In genomic region chr11:69124498-69124847, GRCm38 (mm10) we compare ENCODE assay signal across 8 mouse cellular contexts. TPM values are rescaled to one million over a fixed set of nuclear protein-coding genes. Genes with fewer than 3 reads are reported as not detected.
A peak's percentile ranks its signal among the peaks of the same experiment; 100 is the strongest.
DNase-seq lines count a peak whose midpoint lies in the region; ATAC-seq and TF ChIP-seq lines count a peak whose summit lies in the region.

No protein-coding gene starts in this region.

- no peaks in the 10 kb centered on the region; the same call in 1 of the 2 replicates for H3K4me1 ChIP-seq in kidney, adult 2 months (ENCODE audit: control insufficient read depth, insufficient read depth, low read length)
- H3K4me1 ChIP-seq in liver, embryonic 11.5 days (replicated peaks; ENCODE audit: control insufficient read depth, insufficient read depth, low read length): peaks cover 30% of the 10 kb centered on the region

- TF ChIP-seq POLR2A in kidney, adult 2 months (IDR thresholded peaks at IDR 0.05; ENCODE audit: low read depth, low read length): no peak

- DNase-seq in left cerebral cortex, adult 2 months (ENCODE audit: extremely low spot score in 1 of 2, low spot score in 2 of 2): peak; percentile 65
- DNase-seq in left cerebral cortex, adult 8-10 months (ENCODE audit: low spot score in 2 of 2): no peak
- peak; percentile 78 for DNase-seq in cerebellum, adult 8-10 months
- DNase-seq in forelimb bud, embryonic 11.5 days (ENCODE audit: low read depth, low spot score): peak; percentile 90
- peak; percentile 80 for DNase-seq in kidney, adult 2 months
- no peak for DNase-seq in liver, embryonic 11.5 days (ENCODE audit: low spot score)
- peak; percentile 91 for DNase-seq in naive thymus-derived CD4-positive, alpha-beta T cell, adult 2 months (ENCODE audit: low read depth)
- peak; percentile 75 for DNase-seq in thymus, postnatal 14 days

- no peak for TF ChIP-seq CTCF in left cerebral cortex, adult 2 months (IDR thresholded peaks at IDR 0.05)
- TF ChIP-seq CTCF in kidney, adult 2 months (conservative IDR thresholded peaks at IDR 0.05; ENCODE audit: insufficient read depth, insufficient read length, low read depth, low read length): no peak

- H3K4me2 ChIP-seq in liver, embryonic 11.5 days: peak overlapping the region; percentile 99

- ATAC-seq in liver, embryonic 11.5 days (replicated peaks; ENCODE audit: low FRiP score): peak; percentile 65

- H3K9ac ChIP-seq in liver, embryonic 11.5 days (ENCODE audit: low read depth, low read length): no peak overlapping the region

- H3K27me3 ChIP-seq in kidney, adult 2 months (replicated peaks; ENCODE audit: control insufficient read depth, insufficient read depth, low read length): no peaks in the 10 kb centered on the region
- H3K27me3 ChIP-seq in liver, embryonic 11.5 days (replicated peaks; ENCODE audit: control insufficient read depth, insufficient read depth, low read length): peaks cover 7% of the 10 kb centered on the region

- H3K27ac ChIP-seq in left cerebral cortex, adult 2 months: peak overlapping the region; percentile 30; the same call in 1 of the 2 replicates
- H3K27ac ChIP-seq in kidney, adult 2 months (ENCODE audit: insufficient read depth, low read depth, low read length): no peak overlapping the region
- H3K27ac ChIP-seq in liver, embryonic 11.5 days (ENCODE audit: low read depth, low read length): no peak overlapping the region

- under 1% methylated on average over 3 of the region's 3 CpGs for WGBS in kidney, adult 2 months
- WGBS in liver, embryonic 11.5 days: 0% methylated on average over 3 of the region's 3 CpGs

- intact Hi-C loops in left cerebral cortex, adult 2 months (cut with DNase I): loop anchor here (1.0 kb wide), 1 partner anchor 83 kb away; no protein-coding TSS in a partner anchor

- no peaks in the 10 kb centered on the region for H3K36me3 ChIP-seq in kidney, adult 2 months (ENCODE audit: control insufficient read depth, insufficient read depth, low read length)
- no peaks in the 10 kb centered on the region for H3K36me3 ChIP-seq in liver, embryonic 11.5 days (ENCODE audit: control insufficient read depth, insufficient read depth, low read length)

- no peaks in the 10 kb centered on the region for H3K9me3 ChIP-seq in liver, embryonic 11.5 days (ENCODE audit: control insufficient read depth, low read length)

- H3K4me3 ChIP-seq in left cerebral cortex, adult 2 months: peak overlapping the region; percentile 67
- H3K4me3 ChIP-seq in kidney, adult 2 months (ENCODE audit: insufficient read depth, low read depth, low read length): no peak overlapping the region
- peak overlapping the region; percentile 80; the same call in 1 of the 2 replicates for H3K4me3 ChIP-seq in liver, embryonic 11.5 days (ENCODE audit: low read depth, low read length)

RNA-seq across cellular contexts. Expression of gene Aloxe3, which starts 1.2 kb away (rescaled TPM):
- total RNA-seq in left cerebral cortex, adult 2 months (2021): 1 to 10 TPM; 6.5 TPM
- total RNA-seq in left cerebral cortex, adult 8-10 months (2022): 10 to 100 TPM in 1 of 4 experiments, 1 to 10 TPM in 3; 5.9 to 11.4 (median 8.9) TPM
- 0.39 and 0.48 TPM in 2 replicates for polyA plus RNA-seq in kidney, adult 2 months (2012; rRNA removed)
- 0.48 TPM in 1 of 2 replicates, not detected in the other for polyA plus RNA-seq in liver, embryonic 11.5 days (2014; fragmentation: Nextera tagmentation; extraction: Ambion mirVana)

RNA-seq across cellular contexts. Expression of gene 9130213A22Rik, which starts 2.1 kb away (rescaled TPM):
- 1 to 10 TPM; 1.3 to 1.4 TPM for total RNA-seq in left cerebral cortex, adult 2 months (2021)
- total RNA-seq in left cerebral cortex, adult 8-10 months (2022): 1 to 10 TPM; 1.1 to 1.4 (median 1.3) TPM
- polyA plus RNA-seq in kidney, adult 2 months (2012; rRNA removed): 0.74 and 0.79 TPM in 2 replicates
- polyA plus RNA-seq in liver, embryonic 11.5 days (2014; fragmentation: Nextera tagmentation; extraction: Ambion mirVana): 0.10 and 0.22 TPM in 2 replicates

RNA-seq across cellular contexts. Expression of gene Hes7, which starts 4.3 kb away (rescaled TPM):
- total RNA-seq in left cerebral cortex, adult 2 months (2021): under 1 TPM; 0.57 to 0.82 TPM
- total RNA-seq in left cerebral cortex, adult 8-10 months (2022): 1 to 10 TPM in 1 of 4 experiments, under 1 TPM in 3; 0.20 to 1.3 (median 0.74) TPM
- 0.18 and 0.19 TPM in 2 replicates for polyA plus RNA-seq in kidney, adult 2 months (2012; rRNA removed)
- polyA plus RNA-seq in liver, embryonic 11.5 days (2014; fragmentation: Nextera tagmentation; extraction: Ambion mirVana): 0.55 and 0.59 TPM in 2 replicates

RNA-seq across cellular contexts. Expression of gene Per1, which starts 29.5 kb away (rescaled TPM):
- total RNA-seq in left cerebral cortex, adult 2 months (2021): 100 to 1,000 TPM; 114 to 185 TPM
- 100 to 1,000 TPM; 105 to 140 (median 114) TPM for total RNA-seq in left cerebral cortex, adult 8-10 months (2022)
- 13.5 and 14.7 TPM in 2 replicates for polyA plus RNA-seq in kidney, adult 2 months (2012; rRNA removed)
- 6.2 and 6.6 TPM in 2 replicates for polyA plus RNA-seq in liver, embryonic 11.5 days (2014; fragmentation: Nextera tagmentation; extraction: Ambion mirVana)

RNA-seq across cellular contexts. Expression of gene Alox12b, which starts 32.3 kb away (rescaled TPM):
- 1 to 10 TPM; 8.7 to 9.8 TPM for total RNA-seq in left cerebral cortex, adult 2 months (2021)
- 1 to 10 TPM; 5.7 to 8.9 (median 7.7) TPM for total RNA-seq in left cerebral cortex, adult 8-10 months (2022)
- 0.27 TPM in 2 replicates for polyA plus RNA-seq in kidney, adult 2 months (2012; rRNA removed)
- polyA plus RNA-seq in liver, embryonic 11.5 days (2014; fragmentation: Nextera tagmentation; extraction: Ambion mirVana): not detected in 2 replicates

Comparison
In these comparisons a context has a peak if more than half of its experiments do, and no peak if none do; other contexts are left out.
1. DNase-seq: peak in left cerebral cortex, adult 2 months (2 of 2), cerebellum, adult 8-10 months (single experiment), forelimb bud, embryonic 11.5 days (single experiment), kidney, adult 2 months (single experiment), naive thymus-derived CD4-positive, alpha-beta T cell, adult 2 months (single experiment) and thymus, postnatal 14 days (single experiment); none in left cerebral cortex, adult 8-10 months (0 of 2) and liver, embryonic 11.5 days (single experiment).